Mouse (Mus musculus): ENCODE results near the gene Lig4. TPM values are rescaled to one million over a fixed set of nuclear protein-coding genes. Genes with fewer than 3 reads are reported as not detected.

Lig4 gene
- polyA plus RNA-seq, 1 experiment from 2014 or later: 3.7 TPM

DNA sequence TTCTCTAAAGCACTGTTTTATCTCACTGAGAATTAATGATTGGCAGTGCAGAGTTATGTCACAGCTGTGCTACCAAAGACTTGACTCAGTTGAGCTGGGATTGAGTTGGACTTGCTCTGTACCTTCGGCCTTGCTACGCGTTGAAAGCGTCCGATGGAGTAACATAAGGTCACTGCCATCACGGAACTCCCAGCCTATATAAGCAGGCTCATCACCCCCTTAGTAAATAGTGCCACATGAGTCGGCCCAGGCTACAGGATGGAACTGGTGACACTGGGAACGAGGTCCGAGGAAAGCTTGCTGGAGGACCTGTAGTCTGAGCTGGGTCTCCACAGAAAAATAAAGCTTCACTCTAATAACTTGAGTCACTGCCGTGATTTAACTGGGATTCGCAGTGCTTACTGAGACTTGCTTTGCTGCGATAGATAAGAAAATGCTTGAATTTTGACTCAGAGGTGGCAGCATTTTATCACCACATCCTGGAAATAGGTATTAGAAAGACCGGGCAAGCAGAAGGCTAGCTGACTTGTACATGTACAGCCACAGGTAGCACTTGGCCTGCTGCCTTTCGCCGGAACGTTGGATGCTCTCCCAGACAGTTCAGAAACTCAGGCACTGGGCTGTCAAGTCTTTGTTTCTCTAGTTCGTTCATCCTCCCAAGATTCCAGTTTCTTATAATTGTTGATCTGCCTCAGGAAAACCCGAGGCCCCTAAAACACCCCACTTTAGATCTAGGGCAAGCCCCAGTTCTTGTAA, 1.2 kb upstream of the Lig4 start:
- no peaks in the 10 kb centered on the region for H3K9me3 ChIP-seq (ENCODE audit: control insufficient read depth, low read length)

DNA sequence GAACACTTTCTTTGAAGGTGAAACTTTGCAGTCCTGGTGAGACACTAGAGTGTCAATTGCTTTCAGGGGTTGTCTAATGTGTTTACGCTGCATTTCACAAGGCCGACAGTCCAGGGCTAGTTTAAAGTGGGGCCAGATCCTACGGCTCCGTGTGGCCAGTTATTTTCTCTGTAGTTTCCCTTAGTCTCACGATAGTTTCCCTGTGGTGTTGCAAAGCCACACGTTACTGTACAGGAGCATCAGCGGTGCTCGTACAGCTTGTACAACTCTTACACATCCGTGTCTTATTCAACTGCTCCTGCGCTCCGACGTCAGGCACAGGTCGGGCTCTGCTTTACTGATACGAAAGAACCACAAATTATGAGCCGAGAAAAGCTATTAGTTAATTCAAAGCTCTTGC, 470 bp downstream of the Lig4 start:
- 31% methylated on average over 15 of the region's 15 CpGs for WGBS
- H3K4me3 ChIP-seq (ENCODE audit: low read length): peak overlapping the region; percentile 91
- H3K27ac ChIP-seq (ENCODE audit: low read length): 0 out of 2 replicates have a peak overlapping the region, but pooled peaks have one; percentile 59
- H3K9ac ChIP-seq (ENCODE audit: low read depth, low read length): peak overlapping the region; percentile 93
- H3K4me2 ChIP-seq (ENCODE audit: low read depth, low read length): peak overlapping the region; percentile 52
- no peaks in the 10 kb centered on the region for H3K9me3 ChIP-seq (ENCODE audit: control insufficient read depth, low read length)
- no peaks in the 10 kb centered on the region for H3K27me3 ChIP-seq (replicated peaks; ENCODE audit: control insufficient read depth, insufficient read depth, low read length)
- ATAC-seq: 0 out of 2 replicates have a peak, but pooled peaks have one; percentile 5
- peaks cover 23% of the 10 kb centered on the region for H3K4me1 ChIP-seq (ENCODE audit: control insufficient read depth, insufficient read depth, low read length)
- H3K36me3 ChIP-seq (ENCODE audit: control insufficient read depth, insufficient read depth, low read length): peaks cover 7% of the 10 kb centered on the region; the same call in 1 of the 2 replicates

More for the DNA sequence above, 1.2 kb upstream of the Lig4 start:
- ATAC-seq: no peak
- H3K9ac ChIP-seq (ENCODE audit: low read depth, low read length): peak overlapping the region; percentile 93
- H3K4me2 ChIP-seq (ENCODE audit: low read depth, low read length): peak overlapping the region; percentile 59
- peak overlapping the region; percentile 91 for H3K4me3 ChIP-seq (ENCODE audit: low read length)
- H3K27ac ChIP-seq (ENCODE audit: low read length): peak overlapping the region; percentile 88
- peaks cover 23% of the 10 kb centered on the region for H3K4me1 ChIP-seq (ENCODE audit: control insufficient read depth, insufficient read depth, low read length)
- no peaks in the 10 kb centered on the region for H3K27me3 ChIP-seq (replicated peaks; ENCODE audit: control insufficient read depth, insufficient read depth, low read length)
- no peaks in the 10 kb centered on the region for H3K36me3 ChIP-seq (ENCODE audit: control insufficient read depth, insufficient read depth, low read length)
- 49% methylated on average over 18 of the region's 18 CpGs for WGBS

- no peaks in the 10 kb centered on the region for H3K27me3 ChIP-seq (replicated peaks; ENCODE audit: control insufficient read depth, insufficient read depth, low read length)
- H3K27ac ChIP-seq (ENCODE audit: low read length): peak overlapping the region; percentile 63
- peak overlapping the region; percentile 66 for H3K4me2 ChIP-seq (ENCODE audit: low read depth, low read length)
- peaks cover 7% of the 10 kb centered on the region; the same call in 1 of the 2 replicates for H3K36me3 ChIP-seq (ENCODE audit: control insufficient read depth, insufficient read depth, low read length)
- H3K9ac ChIP-seq (ENCODE audit: low read depth, low read length): peak overlapping the region; percentile 75
- H3K4me3 ChIP-seq (ENCODE audit: low read length): peak overlapping the region; percentile 76
- peaks cover 23% of the 10 kb centered on the region for H3K4me1 ChIP-seq (ENCODE audit: control insufficient read depth, insufficient read depth, low read length)
- H3K9me3 ChIP-seq (ENCODE audit: control insufficient read depth, low read length): no peaks in the 10 kb centered on the region
- under 1% methylated on average over 47 of the region's 47 CpGs for WGBS
- ATAC-seq: peak; percentile 96
These were observed 1.4 kb downstream of the Lig4 start for GRCm38 (mm10) chr8:9975898-9976611.

DNA sequence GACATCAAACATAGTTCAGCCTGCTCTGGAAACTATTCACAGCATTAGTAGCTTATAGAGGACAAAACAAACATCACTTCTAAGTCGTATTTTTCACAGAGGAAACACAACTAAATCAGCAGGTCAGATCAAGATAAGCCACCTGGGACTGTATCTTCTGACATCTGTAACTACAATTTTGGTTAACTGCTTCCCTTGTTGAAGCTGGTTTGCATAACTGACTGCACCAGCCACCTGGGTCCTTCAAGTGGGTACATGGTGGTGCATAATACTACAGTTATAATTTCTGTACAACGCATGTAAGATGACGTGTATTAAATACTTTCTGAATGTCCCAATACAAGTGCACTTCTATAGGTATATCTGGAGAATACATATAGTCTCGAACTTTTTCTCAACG, 2.2 kb downstream of the Lig4 start:
- H3K4me1 ChIP-seq (ENCODE audit: control insufficient read depth, insufficient read depth, low read length): peaks cover 23% of the 10 kb centered on the region
- H3K36me3 ChIP-seq (ENCODE audit: control insufficient read depth, insufficient read depth, low read length): peaks cover 7% of the 10 kb centered on the region; the same call in 1 of the 2 replicates
- WGBS: 28% methylated on average over 5 of the region's 5 CpGs
- H3K27me3 ChIP-seq (replicated peaks; ENCODE audit: control insufficient read depth, insufficient read depth, low read length): no peaks in the 10 kb centered on the region
- no peak for ATAC-seq
- H3K9me3 ChIP-seq (ENCODE audit: control insufficient read depth, low read length): no peaks in the 10 kb centered on the region
- H3K27ac ChIP-seq (ENCODE audit: low read length): no peak overlapping the region
- peak overlapping the region; percentile 66 for H3K4me2 ChIP-seq (ENCODE audit: low read depth, low read length)
- peak overlapping the region; percentile 75 for H3K9ac ChIP-seq (ENCODE audit: low read depth, low read length)
- H3K4me3 ChIP-seq (ENCODE audit: low read length): peak overlapping the region; percentile 76

- H3K4me2 ChIP-seq (ENCODE audit: low read depth, low read length): no peak overlapping the region
- no peak overlapping the region for H3K4me3 ChIP-seq (ENCODE audit: low read length)
- peaks cover 5% of the 10 kb centered on the region for H3K4me1 ChIP-seq (ENCODE audit: control insufficient read depth, insufficient read depth, low read length)
- 97% methylated on average over 9 of the region's 9 CpGs for WGBS
- H3K27ac ChIP-seq (ENCODE audit: low read length): no peak overlapping the region
- no peak overlapping the region for H3K9ac ChIP-seq (ENCODE audit: low read depth, low read length)
- no peaks in the 10 kb centered on the region for H3K9me3 ChIP-seq (ENCODE audit: control insufficient read depth, low read length)
- ATAC-seq: no peak
- peaks cover 7% of the 10 kb centered on the region; the same call in 1 of the 2 replicates for H3K36me3 ChIP-seq (ENCODE audit: control insufficient read depth, insufficient read depth, low read length)
- H3K27me3 ChIP-seq (replicated peaks; ENCODE audit: control insufficient read depth, insufficient read depth, low read length): no peaks in the 10 kb centered on the region
These were observed 5.6 kb downstream of the Lig4 start for GRCm38 (mm10) chr8:9971866-9972265.

GRCm38 (mm10) chr8:9959919-9960318, 17.6 kb downstream of the Lig4 start:
- no peak overlapping the region for H3K27ac ChIP-seq (ENCODE audit: low read length)
- ATAC-seq: no peak
- no peaks in the 10 kb centered on the region for H3K36me3 ChIP-seq (ENCODE audit: control insufficient read depth, insufficient read depth, low read length)
- H3K4me2 ChIP-seq (ENCODE audit: low read depth, low read length): no peak overlapping the region
- 89% methylated on average over 2 of the region's 2 CpGs for WGBS
- no peaks in the 10 kb centered on the region for H3K9me3 ChIP-seq (ENCODE audit: control insufficient read depth, low read length)
- no peak overlapping the region for H3K4me3 ChIP-seq (ENCODE audit: low read length)
- H3K27me3 ChIP-seq (replicated peaks; ENCODE audit: control insufficient read depth, insufficient read depth, low read length): no peaks in the 10 kb centered on the region
- H3K4me1 ChIP-seq (ENCODE audit: control insufficient read depth, insufficient read depth, low read length): no peaks in the 10 kb centered on the region
- no peak overlapping the region for H3K9ac ChIP-seq (ENCODE audit: low read depth, low read length)

DNA sequence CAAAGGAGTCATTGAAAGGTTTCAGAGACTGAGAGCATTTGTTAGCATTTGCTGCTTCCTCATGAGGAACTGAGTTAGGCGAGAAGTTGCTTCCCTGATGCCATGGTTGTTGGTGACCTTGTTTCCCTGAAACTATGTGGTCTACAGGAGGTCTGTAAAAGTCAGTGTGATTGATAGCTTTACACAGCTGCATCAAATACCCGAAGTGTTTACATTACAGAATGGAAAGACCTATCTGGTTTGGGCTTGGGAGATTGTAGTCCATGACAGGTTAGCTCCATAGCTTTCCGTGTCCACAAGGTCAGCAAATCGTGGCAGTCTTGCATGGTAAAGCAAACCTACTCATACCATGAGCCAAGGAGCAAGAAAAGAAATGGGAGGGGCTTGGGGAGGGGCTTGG, 19.1 kb downstream of the Lig4 start:
- no peaks in the 10 kb centered on the region for H3K27me3 ChIP-seq (replicated peaks; ENCODE audit: control insufficient read depth, insufficient read depth, low read length)
- no peak overlapping the region for H3K9ac ChIP-seq (ENCODE audit: low read depth, low read length)
- no peak overlapping the region for H3K4me2 ChIP-seq (ENCODE audit: low read depth, low read length)
- H3K36me3 ChIP-seq (ENCODE audit: control insufficient read depth, insufficient read depth, low read length): no peaks in the 10 kb centered on the region
- WGBS: 52% methylated on average over 4 of the region's 4 CpGs
- no peak overlapping the region for H3K4me3 ChIP-seq (ENCODE audit: low read length)
- no peak overlapping the region for H3K27ac ChIP-seq (ENCODE audit: low read length)
- no peak for ATAC-seq
- H3K9me3 ChIP-seq (ENCODE audit: control insufficient read depth, low read length): no peaks in the 10 kb centered on the region
- H3K4me1 ChIP-seq (ENCODE audit: control insufficient read depth, insufficient read depth, low read length): no peaks in the 10 kb centered on the region

DNA sequence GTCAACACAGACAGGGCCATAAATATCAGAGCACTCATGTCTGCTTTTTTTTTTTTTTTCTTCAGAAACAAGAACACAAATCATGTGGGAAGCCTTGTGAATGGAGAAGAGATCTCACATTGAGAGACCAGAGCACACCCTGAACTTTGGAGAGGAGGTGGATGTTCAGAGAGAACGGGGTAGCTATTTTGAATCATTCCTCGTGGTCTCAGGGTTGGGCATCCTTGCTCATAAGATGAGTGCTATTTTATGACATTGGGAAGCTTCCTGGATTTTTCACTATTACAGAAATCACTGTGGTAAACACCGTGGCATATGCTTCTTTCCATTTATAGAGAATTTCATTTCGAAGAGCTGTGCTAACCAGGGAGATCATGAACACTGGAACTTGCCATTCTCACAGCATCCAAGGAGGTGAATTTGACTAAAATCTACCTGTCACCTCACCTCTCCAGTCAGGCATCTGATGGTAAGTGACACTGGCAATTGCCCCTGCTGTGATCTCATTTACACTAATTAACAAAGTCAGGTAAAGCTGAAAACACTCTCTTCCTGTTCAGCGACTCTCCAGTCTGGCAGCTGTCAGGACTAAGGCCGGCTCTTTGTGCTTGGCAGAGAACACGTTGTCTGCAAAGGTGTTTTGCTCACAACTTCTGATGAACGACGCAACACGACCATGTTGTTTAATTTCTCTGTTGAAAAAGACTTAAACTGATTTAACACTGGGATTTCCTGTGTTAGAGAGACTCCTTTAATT, 28.2 kb downstream of the Lig4 start:
- no peak overlapping the region for H3K4me2 ChIP-seq (ENCODE audit: low read depth, low read length)
- no peaks in the 10 kb centered on the region for H3K27me3 ChIP-seq (replicated peaks; ENCODE audit: control insufficient read depth, insufficient read depth, low read length)
- H3K36me3 ChIP-seq (ENCODE audit: control insufficient read depth, insufficient read depth, low read length): no peaks in the 10 kb centered on the region
- no peaks in the 10 kb centered on the region for H3K9me3 ChIP-seq (ENCODE audit: control insufficient read depth, low read length)
- H3K27ac ChIP-seq (ENCODE audit: low read length): no peak overlapping the region
- no peak overlapping the region for H3K4me3 ChIP-seq (ENCODE audit: low read length)
- 61% methylated on average over 10 of the region's 10 CpGs for WGBS
- H3K4me1 ChIP-seq (ENCODE audit: control insufficient read depth, insufficient read depth, low read length): no peaks in the 10 kb centered on the region
- ATAC-seq: no peak
- no peak overlapping the region for H3K9ac ChIP-seq (ENCODE audit: low read depth, low read length)

DNA sequence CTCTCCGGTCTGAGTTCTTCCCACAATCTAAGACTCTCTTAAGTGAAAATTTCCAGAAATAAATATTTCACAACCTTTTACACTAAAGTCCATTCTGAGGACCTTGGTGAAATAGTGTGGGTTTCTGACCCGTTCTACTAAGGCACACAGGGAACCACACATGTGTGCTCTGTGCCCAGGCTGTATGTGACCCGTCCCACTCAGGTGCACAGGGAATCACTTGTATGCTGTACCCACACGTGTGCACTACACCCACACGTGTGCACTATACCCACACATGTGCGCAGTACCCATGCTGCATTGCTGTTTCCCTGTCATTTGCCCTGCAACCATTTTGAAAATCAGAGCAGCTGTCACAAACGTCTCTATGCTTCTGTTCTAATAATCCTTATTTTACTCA, 41.9 kb downstream of the Lig4 start:
- WGBS: 66% methylated on average over 7 of the region's 7 CpGs

More for the DNA sequence above, 41.9 kb downstream of the Lig4 start:
- Histone ChIP-seq H3K9ac (ENCODE audit: low read depth, low read length) (no peak overlapping the region), H3K27ac (ENCODE audit: low read length) (no peak overlapping the region), H3K4me1 (ENCODE audit: control insufficient read depth, insufficient read depth, low read length) (no peaks in the 10 kb centered on the region), H3K27me3 (replicated peaks; ENCODE audit: control insufficient read depth, insufficient read depth, low read length) (no peaks in the 10 kb centered on the region), H3K36me3 (ENCODE audit: control insufficient read depth, insufficient read depth, low read length) (no peaks in the 10 kb centered on the region), H3K9me3 (ENCODE audit: control insufficient read depth, low read length) (no peaks in the 10 kb centered on the region), H3K4me3 (ENCODE audit: low read length) (no peak overlapping the region), H3K4me2 (ENCODE audit: low read depth, low read length) (no peak overlapping the region)
- ATAC-seq: no peak
